Mouse (Mus musculus) cerebellum, adult 11 months (tissue): ENCODE data around the gene Nmb.

Experiments
- DNase-seq: peaks from one replicate; pipeline ENCODE4 v3.0.0; 2022

The Nmb gene

DNA sequence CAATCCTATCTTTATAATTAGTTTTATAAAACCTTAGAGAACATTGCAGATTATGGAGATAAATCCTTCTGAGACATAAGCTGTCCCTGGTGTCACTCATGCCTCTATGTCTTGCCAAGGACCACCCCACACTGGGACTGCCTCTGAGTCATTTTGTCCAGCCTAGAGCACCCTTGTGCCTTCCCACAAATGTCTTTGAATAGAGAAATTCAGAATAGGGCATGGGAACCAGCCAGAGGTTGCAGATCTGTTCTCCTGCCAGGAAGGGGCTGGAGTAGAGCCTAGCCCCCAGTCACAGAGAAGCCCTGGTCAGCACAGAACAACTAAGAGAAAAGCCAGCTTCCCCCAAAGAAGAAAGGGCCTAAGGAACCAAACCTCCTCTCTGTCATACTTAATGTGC, 49.6 kb downstream of the Nmb start:
- no peak for DNase-seq

DNA sequence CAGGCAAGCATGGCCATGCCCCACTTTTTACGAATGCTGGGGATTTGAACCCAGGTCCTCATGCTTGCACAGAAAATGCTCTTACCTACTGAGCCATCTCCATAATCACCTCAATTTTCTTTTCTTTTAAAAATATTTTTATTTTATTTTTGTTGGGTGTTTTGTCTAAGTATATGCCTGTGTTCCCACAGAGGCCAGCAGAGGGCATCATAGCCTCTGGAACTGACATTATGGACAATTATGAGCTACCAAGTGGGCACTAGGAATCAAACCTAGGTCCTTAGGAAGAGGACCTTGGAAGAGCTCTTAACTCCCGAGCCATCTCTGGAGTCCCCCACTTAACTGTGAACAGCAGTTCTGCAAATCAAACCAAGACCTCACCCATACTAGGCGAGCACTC, 51.7 kb downstream of the Nmb start:
- DNase-seq, result no peak
